Mouse (Mus musculus) C2C12 (cell line): ENCODE measurements around the gene Cfap61.

Experiments used
- CTCF ChIP-seq: IDR thresholded peaks from one replicate; pipeline ENCODE4 v1.5.1; 2011; ENCODE audit not compliant: control insufficient read depth, insufficient read depth, insufficient read length
- MAX ChIP-seq: IDR thresholded peaks from one replicate; pipeline ENCODE4 v1.6.1; 2011; ENCODE audit warnings: mild to moderate bottlenecking, control low read depth
- MYOD1 ChIP-seq: IDR thresholded peaks from one replicate; pipeline ENCODE4 v1.6.1; 2011; ENCODE audit warnings: low read depth; ENCODE audit not compliant: control insufficient read depth, insufficient read length
- MYOG ChIP-seq: IDR thresholded peaks from one replicate; pipeline ENCODE4 v1.6.1; 2011; ENCODE audit not compliant: control insufficient read depth, insufficient read length; ENCODE audit errors: extremely low read depth
- USF1 ChIP-seq: IDR thresholded peaks from one replicate; pipeline ENCODE4 v1.6.1; 2011; ENCODE audit warnings: low read depth, mild to moderate bottlenecking, control low read depth, moderate library complexity

DNA sequence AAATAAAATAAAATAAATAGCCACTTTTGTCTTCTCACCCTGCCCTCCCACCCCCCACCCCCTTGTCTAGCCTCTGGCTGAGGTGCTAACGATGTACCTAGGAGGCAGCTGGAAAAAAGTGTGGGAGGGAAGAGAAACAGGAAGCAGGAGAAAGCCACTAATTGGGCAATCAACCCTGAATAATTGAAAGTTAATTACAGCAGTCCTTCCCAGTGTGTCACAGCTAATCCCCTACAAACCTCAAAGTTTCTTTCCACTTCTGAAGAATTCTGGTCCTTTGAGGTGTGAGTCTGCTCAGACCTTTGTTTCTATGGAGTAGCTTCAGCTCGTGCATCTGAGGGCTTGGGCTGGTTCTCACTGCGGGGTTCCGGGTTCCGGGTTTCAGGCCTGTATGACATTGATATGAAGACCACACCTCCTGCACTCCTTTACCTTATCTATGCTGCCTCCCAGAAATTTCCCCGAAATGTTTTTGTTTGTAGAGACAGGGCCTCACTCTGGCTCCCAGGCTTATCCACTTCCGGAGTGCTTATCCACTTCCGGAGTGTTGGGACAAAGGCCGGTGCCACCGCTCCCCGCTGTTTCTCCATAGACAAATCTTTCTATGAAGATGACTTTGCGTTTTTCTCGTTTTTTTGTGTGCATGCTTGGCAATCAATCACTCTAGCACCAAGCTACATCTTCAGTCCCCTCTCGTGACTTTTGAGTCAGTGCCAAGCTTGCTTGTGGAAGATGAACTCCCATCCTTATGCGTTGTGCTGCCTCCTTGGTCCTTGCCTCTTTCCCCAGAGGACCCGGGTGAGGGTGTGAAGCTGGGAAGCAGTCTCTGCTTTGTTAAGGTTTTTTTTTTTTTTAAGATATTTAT lies 164.5 kb downstream of the Cfap61 start:
- TF ChIP-seq CTCF: no peak
- no peak for TF ChIP-seq MYOG
- no peak for TF ChIP-seq USF1
- TF ChIP-seq MAX: no peak
- TF ChIP-seq MYOD1: no peak
